ENCODE assay signal across 8 mouse cellular contexts in the genomic region with DNA sequence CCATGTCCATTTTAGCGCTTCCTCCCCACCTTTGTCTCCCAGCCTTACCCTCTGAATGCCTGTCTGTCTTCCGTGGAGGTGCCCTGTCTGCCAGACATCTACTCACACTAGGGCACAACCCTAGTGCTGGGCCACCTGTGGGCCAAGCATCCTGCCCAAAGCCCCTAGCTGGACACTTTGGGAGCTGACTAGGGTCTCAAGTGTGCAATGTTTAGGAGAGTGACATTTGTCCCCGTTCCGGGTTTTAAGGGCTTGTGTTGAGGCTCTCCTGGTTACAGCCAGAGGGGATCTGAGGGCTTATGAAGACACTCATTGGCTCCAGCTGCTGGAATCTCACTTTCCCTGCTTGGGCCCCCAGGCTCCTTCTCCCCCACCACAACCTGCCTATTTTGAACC. TPM values are rescaled to one million over a fixed set of nuclear protein-coding genes. Genes with fewer than 3 reads are reported as not detected.
DNase-seq lines count a peak whose midpoint lies in the region; ATAC-seq and TF ChIP-seq lines count a peak whose summit lies in the region.

No protein-coding gene starts in this region.

- peak overlapping the region; percentile 91 for H3K4me2 ChIP-seq in heart, embryonic 11.5 days
- peak overlapping the region; percentile 81 for H3K4me2 ChIP-seq in hindbrain, embryonic 13.5 days
- peak overlapping the region; percentile 80 for H3K4me2 ChIP-seq in midbrain, embryonic 13.5 days (replicated peaks)

- H3K4me1 ChIP-seq in heart, embryonic 11.5 days (ENCODE audit: control insufficient read depth, insufficient read depth, low read length), result peaks cover 33% of the 10 kb centered on the region
- peaks cover 0 to 5% of the 10 kb centered on the region in 2 experiments; a peak in 1 of 4 replicates for H3K4me1 ChIP-seq in MEL (ENCODE audit: control insufficient read depth in 1 of 2, insufficient read depth in 2 of 2, low read length in 2 of 2)
- peaks cover 42% of the 10 kb centered on the region for H3K4me1 ChIP-seq in hindbrain, embryonic 13.5 days (replicated peaks)
- peaks cover 44% of the 10 kb centered on the region for H3K4me1 ChIP-seq in midbrain, embryonic 13.5 days (replicated peaks)
- H3K4me1 ChIP-seq in thymus, adult 2 months (replicated peaks; ENCODE audit: control insufficient read depth, insufficient read depth, low read length), result peaks cover 11% of the 10 kb centered on the region

- TF ChIP-seq POLR2A in MEL (IDR thresholded peaks at IDR 0.05; ENCODE audit: control insufficient read depth in 1 of 2, insufficient read depth in 1 of 2, low read depth in 1 of 2, low read length in 2 of 2, poor library complexity in 1 of 2), result no peak
- no peak for TF ChIP-seq POLR2A in thymus, adult 2 months (IDR thresholded peaks at IDR 0.05; ENCODE audit: control insufficient read depth, extremely low read depth, insufficient read depth, low read length, poor library complexity)

- intact Hi-C loops in heart, postnatal 25 days (cut with DNase I), result loop anchor here (5.0 kb wide), 3 partner anchors 45 to 120 kb away; no protein-coding TSS in a partner anchor

- ATAC-seq in heart, embryonic 11.5 days (replicated peaks; ENCODE audit: insufficient number of reproducible peaks, low FRiP score, low TSS enrichment), result no peak
- ATAC-seq in hindbrain, embryonic 13.5 days (ENCODE audit: low FRiP score), result no peak
- 0 out of 2 replicates have a peak, but pooled peaks have one; percentile 20 for ATAC-seq in midbrain, embryonic 13.5 days

- H3K27ac ChIP-seq in heart, embryonic 11.5 days (ENCODE audit: low read depth, low read length), result peak overlapping the region; percentile 83
- H3K27ac ChIP-seq in MEL (ENCODE audit: control insufficient read depth, low read depth, low read length), result no peak overlapping the region
- H3K27ac ChIP-seq in hindbrain, embryonic 13.5 days, result no peak overlapping the region
- H3K27ac ChIP-seq in midbrain, embryonic 13.5 days, result no peak overlapping the region
- no peak overlapping the region for H3K27ac ChIP-seq in thymus, adult 2 months (ENCODE audit: control insufficient read depth, insufficient read depth, low read length)

- 1% methylated on average over 4 of the region's 4 CpGs for WGBS in heart, embryonic 11.5 days (ENCODE audit: insufficient replicate concordance)
- WGBS in hindbrain, embryonic 13.5 days, result 6% methylated on average over 4 of the region's 4 CpGs
- 4% methylated on average over 4 of the region's 4 CpGs for WGBS in midbrain, embryonic 13.5 days
- WGBS in thymus, adult 2 months, result 38% methylated on average over 4 of the region's 4 CpGs

- DNase-seq in heart, postnatal 25 days (ENCODE audit: low spot score), result no peak
- DNase-seq in MEL (ENCODE audit: low read depth, low spot score), result no peak
- no peak for DNase-seq in right cerebral cortex, adult 18-20 months
- no peak for DNase-seq in thymus, adult 2 months
- no peak for DNase-seq in cerebellum, adult 11-12 months

- H3K27me3 ChIP-seq in heart, embryonic 11.5 days (ENCODE audit: control insufficient read depth, insufficient read depth, low read length), result 0 out of 2 replicates have a peak, but pooled peaks cover 8% of the 10 kb centered on the region
- H3K27me3 ChIP-seq in MEL (ENCODE audit: control insufficient read depth in 1 of 2, insufficient read depth in 2 of 2, low read length in 2 of 2), result peaks cover 0 to 2% of the 10 kb centered on the region in 2 experiments; a peak in 2 of 4 replicates
- peaks cover 71% of the 10 kb centered on the region for H3K27me3 ChIP-seq in hindbrain, embryonic 13.5 days
- peaks cover 71% of the 10 kb centered on the region for H3K27me3 ChIP-seq in midbrain, embryonic 13.5 days
- H3K27me3 ChIP-seq in thymus, adult 2 months (ENCODE audit: control insufficient read depth, insufficient read depth, low read length), result peaks cover 19% of the 10 kb centered on the region

- no peaks in the 10 kb centered on the region for H3K36me3 ChIP-seq in heart, embryonic 11.5 days (ENCODE audit: control insufficient read depth, insufficient read depth, low read length)
- H3K36me3 ChIP-seq in MEL (ENCODE audit: control insufficient read depth in 1 of 2, insufficient read depth in 2 of 2, low read length in 2 of 2), result no peaks in the 10 kb centered on the region
- H3K36me3 ChIP-seq in hindbrain, embryonic 13.5 days, result no peaks in the 10 kb centered on the region
- no peaks in the 10 kb centered on the region for H3K36me3 ChIP-seq in midbrain, embryonic 13.5 days
- H3K36me3 ChIP-seq in thymus, adult 2 months (ENCODE audit: control insufficient read depth, insufficient read depth, low read length), result no peaks in the 10 kb centered on the region

- peak overlapping the region; percentile 69 for H3K9ac ChIP-seq in heart, embryonic 11.5 days (ENCODE audit: low read depth, low read length)
- H3K9ac ChIP-seq in MEL (ENCODE audit: control insufficient read depth, low read depth, low read length, poor library complexity, severe bottlenecking), result peak overlapping the region; percentile 78
- H3K9ac ChIP-seq in hindbrain, embryonic 13.5 days, result peak overlapping the region; percentile 72; the same call in 1 of the 2 replicates
- peak overlapping the region; percentile 64; the same call in 1 of the 2 replicates for H3K9ac ChIP-seq in midbrain, embryonic 13.5 days (replicated peaks)

- no peak for TF ChIP-seq CTCF in MEL (IDR thresholded peaks at IDR 0.05 in 2 of 3, conservative IDR thresholded peaks at IDR 0.05 in 1 of 3; ENCODE audit: control insufficient read depth in 1 of 3, insufficient read depth in 1 of 3, low read depth in 2 of 3, low read length in 3 of 3, poor library complexity in 1 of 3, severe bottlenecking in 1 of 3)
- no peak for TF ChIP-seq CTCF in thymus, adult 2 months (IDR thresholded peaks at IDR 0.05; ENCODE audit: borderline replicate concordance, control insufficient read depth, extremely low read depth, insufficient read depth, low read length, poor library complexity)

- peak overlapping the region; percentile 52 for H3K4me3 ChIP-seq in heart, embryonic 11.5 days (ENCODE audit: low read depth, low read length)
- peak overlapping the region; percentile 63 to 94; a peak in 2 of 4 replicates for H3K4me3 ChIP-seq in MEL (ENCODE audit: control insufficient read depth in 1 of 2, insufficient read depth in 1 of 2, low read depth in 2 of 2, low read length in 2 of 2)
- H3K4me3 ChIP-seq in hindbrain, embryonic 13.5 days, result peak overlapping the region; percentile 45
- 0 out of 2 replicates have a peak overlapping the region, but pooled peaks have one; percentile 44 for H3K4me3 ChIP-seq in midbrain, embryonic 13.5 days (replicated peaks)
- H3K4me3 ChIP-seq in thymus, adult 2 months (ENCODE audit: control insufficient read depth, insufficient read depth, low read length), result no peak overlapping the region

- TF ChIP-seq RAD21 in MEL (IDR thresholded peaks at IDR 0.05; ENCODE audit: low read depth, low read length), result no peak

- peaks cover 2% of the 10 kb centered on the region; the same call in 1 of the 2 replicates for H3K79me2 ChIP-seq in MEL (ENCODE audit: control insufficient read depth, insufficient read depth, low read length, poor library complexity)

- no peak for TF ChIP-seq EP300 in MEL (IDR thresholded peaks at IDR 0.05; ENCODE audit: low read depth in 1 of 2, low read length in 2 of 2)

- H3K9me3 ChIP-seq in heart, embryonic 11.5 days (replicated peaks; ENCODE audit: control insufficient read depth, low read length), result no peaks in the 10 kb centered on the region
- no peaks in the 10 kb centered on the region for H3K9me3 ChIP-seq in MEL (replicated peaks; ENCODE audit: insufficient read depth, low read length)
- no peaks in the 10 kb centered on the region for H3K9me3 ChIP-seq in hindbrain, embryonic 13.5 days
- no peaks in the 10 kb centered on the region for H3K9me3 ChIP-seq in midbrain, embryonic 13.5 days

TF ChIP-seq in MEL, 35 proteins besides CTCF, POLR2A, EP300 and RAD21:
- TF ChIP-seq CHD1 (IDR thresholded peaks at IDR 0.05; ENCODE audit: low read depth, low read length), result no peak
- no peak for TF ChIP-seq HCFC1 (IDR thresholded peaks at IDR 0.05; ENCODE audit: low read depth, low read length)
- TF ChIP-seq POLR2AphosphoS5 (IDR thresholded peaks at IDR 0.05; ENCODE audit: borderline replicate concordance, low read depth, low read length), result no peak
- no peak for TF ChIP-seq ZMIZ1 (IDR thresholded peaks at IDR 0.05; ENCODE audit: low read depth, low read length)
- TF ChIP-seq CHD2 (IDR thresholded peaks at IDR 0.05; ENCODE audit: low read length), result no peak
- TF ChIP-seq USF1 (IDR thresholded peaks at IDR 0.05; ENCODE audit: low read depth, low read length), result no peak
- no peak for TF ChIP-seq ZC3H11A (IDR thresholded peaks at IDR 0.05; ENCODE audit: low read depth, low read length)
- TF ChIP-seq USF2 (IDR thresholded peaks at IDR 0.05; ENCODE audit: borderline replicate concordance in 1 of 2, insufficient read depth in 1 of 2, low read depth in 1 of 2, low read length in 2 of 2), result no peak
- TF ChIP-seq TBP (IDR thresholded peaks at IDR 0.05; ENCODE audit: low read depth, low read length), result no peak
- no peak for TF ChIP-seq JUND (IDR thresholded peaks at IDR 0.05; ENCODE audit: low read depth, low read length)
- TF ChIP-seq POLR2AphosphoS2 (IDR thresholded peaks at IDR 0.05; ENCODE audit: low read length), result no peak
TF ChIP-seq in MEL: peak in this region for 0.

RNA-seq across cellular contexts. Expression of a gene that starts 42.5 kb away (rescaled TPM):
- polyA plus RNA-seq in heart, embryonic 11.5 days (2014; fragmentation: Nextera tagmentation; extraction: Ambion mirVana), result 12.9 and 16.0 TPM in 2 replicates
- total RNA-seq in heart, postnatal 25 days (2021), result 1 to 10 TPM; 5.4 to 6.2 TPM
- 0.42 and 0.46 TPM in 2 replicates for total RNA-seq in MEL (2012; rRNA removed)
- polyA plus RNA-seq in MEL (2012; ENCODE audit: insufficient read depth in 1 of 2, insufficient read length in 2 of 2, low read depth in 1 of 2, low replicate concordance in 2 of 2, missing spikeins in 1 of 2), result 1 to 10 TPM in 1 of 2 experiments, not detected in 1; 2.9 TPM
- polyA plus RNA-seq in hindbrain, embryonic 13.5 days (2015; fragmentation: Nextera tagmentation; extraction: Ambion mirVana), result 13.3 and 14.7 TPM in 2 replicates
- polyA plus RNA-seq in midbrain, embryonic 13.5 days (2015; fragmentation: Nextera tagmentation; extraction: Ambion mirVana), result 14.8 and 19.4 TPM in 2 replicates
- 3.3 and 3.8 TPM in 2 replicates for polyA plus RNA-seq in thymus, adult 2 months (2012; rRNA removed)
